In genomic region chr1:92720567-92720966, GRCm38 (mm10) we compare ENCODE assay signal across 16 mouse cellular contexts.
A peak's percentile ranks its signal among the peaks of the same experiment; 100 is the strongest.
DNase-seq lines count a peak whose midpoint lies in the region; ATAC-seq lines count a peak whose summit lies in the region.
"Had no signal": no experiment of that assay in that cellular context is flagged by ENCODE, and none has a peak within 500 bp of the region (broad histone marks: within the 10 kb centered on the region; RNA-seq: fewer than 3 reads in every experiment).

No protein-coding gene starts in this region.

- no peak overlapping the region for H3K9ac ChIP-seq in hindbrain, embryonic 13.5 days
- no peak overlapping the region for H3K9ac ChIP-seq in hindbrain, embryonic 12.5 days
- peak overlapping the region; percentile 37; the same call in 1 of the 2 replicates for H3K9ac ChIP-seq in heart, embryonic 16.5 days (ENCODE audit: low read length)
- H3K9ac ChIP-seq: liver, embryonic 13.5 days; neural tube, embryonic 15.5 days had no signal

- DNase-seq in brain, adult 2 months (ENCODE audit: low read depth, low spot score), result peak; percentile 87
- DNase-seq in heart, adult 18-20 months, result peak; percentile 69 to 80
- DNase-seq in kidney, adult 8-10 months, result no peak
- no peak for DNase-seq in testis, postnatal 10 days (ENCODE audit: low spot score)
- no peak for DNase-seq in spleen, postnatal 10 days (ENCODE audit: low spot score in 2 of 2)
- DNase-seq: adrenal gland, postnatal 14 days; gastrocnemius, postnatal 25 days; liver, embryonic 13.5 days; lung, postnatal 10 days; right cerebral cortex, postnatal 25 days had no signal

- WGBS in hindbrain, embryonic 13.5 days, result 67% methylated on average over 10 of the region's 10 CpGs
- 64% methylated on average over 10 of the region's 10 CpGs for WGBS in hindbrain, embryonic 12.5 days
- 36% methylated on average over 10 of the region's 10 CpGs for WGBS in heart, embryonic 16.5 days

- ATAC-seq in hindbrain, embryonic 13.5 days (ENCODE audit: low FRiP score), result 0 out of 2 replicates have a peak, but pooled peaks have one; percentile 5
- ATAC-seq in hindbrain, embryonic 12.5 days (ENCODE audit: low FRiP score), result no peak
- ATAC-seq in heart, embryonic 16.5 days (replicated peaks; ENCODE audit: extremely low read depth, insufficient read depth, low FRiP score), result peak; percentile 84
- ATAC-seq: forebrain, embryonic 16.5 days; intestine, embryonic 16.5 days had no signal

- no peak overlapping the region for H3K4me2 ChIP-seq in hindbrain, embryonic 13.5 days
- H3K4me2 ChIP-seq in hindbrain, embryonic 12.5 days (replicated peaks), result no peak overlapping the region
- peak overlapping the region; percentile 14; the same call in 1 of the 2 replicates for H3K4me2 ChIP-seq in heart, embryonic 16.5 days (ENCODE audit: low read depth, low read length)
- H3K4me2 ChIP-seq: liver, embryonic 13.5 days; neural tube, embryonic 15.5 days had no signal

- no peaks in the 10 kb centered on the region for H3K9me3 ChIP-seq in hindbrain, embryonic 13.5 days
- no peaks in the 10 kb centered on the region for H3K9me3 ChIP-seq in hindbrain, embryonic 12.5 days (replicated peaks)
- H3K9me3 ChIP-seq in heart, embryonic 16.5 days (replicated peaks; ENCODE audit: control insufficient read depth, low read length), result no peaks in the 10 kb centered on the region
- H3K9me3 ChIP-seq: liver, embryonic 13.5 days; neural tube, embryonic 15.5 days had no signal

- no peaks in the 10 kb centered on the region for H3K36me3 ChIP-seq in hindbrain, embryonic 13.5 days
- H3K36me3 ChIP-seq in hindbrain, embryonic 12.5 days, result no peaks in the 10 kb centered on the region
- no peaks in the 10 kb centered on the region for H3K36me3 ChIP-seq in heart, embryonic 16.5 days (ENCODE audit: control insufficient read depth, insufficient read depth)
- H3K36me3 ChIP-seq: liver, embryonic 13.5 days; neural tube, embryonic 15.5 days had no signal

- no peak overlapping the region for H3K4me3 ChIP-seq in hindbrain, embryonic 13.5 days
- H3K4me3 ChIP-seq in hindbrain, embryonic 12.5 days, result no peak overlapping the region
- no peak overlapping the region for H3K4me3 ChIP-seq in heart, embryonic 16.5 days (ENCODE audit: low read length)
- H3K4me3 ChIP-seq: liver, embryonic 13.5 days; neural tube, embryonic 15.5 days had no signal

- H3K27me3 ChIP-seq in hindbrain, embryonic 13.5 days, result 0 out of 2 replicates have a peak, but pooled peaks cover 7% of the 10 kb centered on the region
- H3K27me3 ChIP-seq in hindbrain, embryonic 12.5 days, result no peaks in the 10 kb centered on the region
- H3K27me3 ChIP-seq in heart, embryonic 16.5 days (ENCODE audit: control insufficient read depth, insufficient read depth, low read length), result no peaks in the 10 kb centered on the region
- H3K27me3 ChIP-seq: liver, embryonic 13.5 days; neural tube, embryonic 15.5 days had no signal

- H3K4me1 ChIP-seq in hindbrain, embryonic 13.5 days (replicated peaks), result peaks cover 2% of the 10 kb centered on the region
- H3K4me1 ChIP-seq in hindbrain, embryonic 12.5 days, result peaks cover 5% of the 10 kb centered on the region
- H3K4me1 ChIP-seq in heart, embryonic 16.5 days (ENCODE audit: control insufficient read depth, insufficient read depth, low read length), result peaks cover 35% of the 10 kb centered on the region
- H3K4me1 ChIP-seq: liver, embryonic 13.5 days; neural tube, embryonic 15.5 days had no signal

- H3K27ac ChIP-seq in hindbrain, embryonic 13.5 days, result no peak overlapping the region
- H3K27ac ChIP-seq in hindbrain, embryonic 12.5 days, result no peak overlapping the region
- H3K27ac ChIP-seq in heart, embryonic 16.5 days (ENCODE audit: low read length), result peak overlapping the region; percentile 90
- H3K27ac ChIP-seq: liver, embryonic 13.5 days; neural tube, embryonic 15.5 days had no signal

Comparison
In these comparisons a context has a peak if more than half of its experiments do, and no peak if none do; other contexts are left out.
1. DNase-seq: peak in brain, adult 2 months (single experiment) and heart, adult 18-20 months (2 of 2); none in kidney, adult 8-10 months (0 of 2), testis, postnatal 10 days (single experiment) and spleen, postnatal 10 days (0 of 2).